Mouse (Mus musculus) spleen, postnatal 10 days (tissue): ENCODE measurements around the gene Lexm.

ENCODE experiments used
- DNase-seq, 2 experiments: peaks; one replicate each; pipeline ENCODE4 v3.0.0; 2021 to 2022; ENCODE audit warnings: low spot score in 2 of 2

The Lexm gene

GRCm38 (mm10) chr4:106545817-106546373 is 71.1 kb downstream of the Lexm start:
- no peak for DNase-seq

GRCm38 (mm10) chr4:106542211-106542610 is 74.8 kb downstream of the Lexm start:
- DNase-seq: no peak

GRCm38 (mm10) chr4:106541491-106541890 is 75.5 kb downstream of the Lexm start:
- no peak for DNase-seq
